Mouse (Mus musculus): ENCODE measurements around the gene Tnik. TPM values are rescaled to one million over a fixed set of nuclear protein-coding genes. Genes with fewer than 3 reads are reported as not detected.
A peak's percentile ranks its signal among the peaks of the same experiment; 100 is the strongest.

Tnik gene
- total RNA-seq, 2 experiments from 2014 or later: 166 to 227 TPM

DNA sequence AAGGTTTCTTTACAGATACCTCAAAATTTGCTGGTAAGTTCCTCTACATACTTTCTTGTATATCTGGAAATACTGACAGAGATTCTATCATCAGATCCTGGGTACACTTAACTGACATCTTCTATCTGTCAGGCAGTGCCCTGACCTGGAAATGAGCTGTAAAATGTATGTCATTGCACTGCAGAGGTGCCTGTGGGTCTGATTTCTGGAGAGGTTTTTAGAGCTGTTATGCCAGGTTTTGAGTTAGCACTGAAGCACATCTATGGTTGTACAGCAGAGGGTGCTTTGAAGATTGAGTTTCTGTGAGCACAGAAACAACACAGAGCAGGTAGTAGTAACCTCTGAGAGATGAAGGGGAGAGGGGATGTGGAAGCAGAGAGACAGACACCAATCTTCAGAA is 129.5 kb downstream of the Tnik start:
- no peak for DNase-seq (ENCODE audit: extremely low spot score in 1 of 2, low spot score in 1 of 2)

DNA sequence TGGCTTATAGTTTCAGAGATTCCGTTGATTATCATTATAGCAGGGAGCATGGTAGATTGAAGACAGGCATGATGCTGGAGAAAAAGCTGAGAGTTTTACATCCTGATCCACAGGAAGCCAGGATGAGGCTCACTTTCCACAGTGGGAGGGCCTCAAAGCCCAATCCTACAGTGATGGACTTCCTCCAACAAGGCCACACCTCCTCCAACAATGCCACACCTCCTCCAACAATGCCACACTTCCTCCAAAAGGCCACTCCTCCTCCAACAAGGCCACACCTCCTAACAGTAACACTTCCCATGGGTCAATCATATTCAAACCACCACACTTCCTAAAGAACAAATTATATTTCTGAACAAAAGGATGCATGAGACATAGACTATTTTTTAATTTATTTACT is 135.8 kb downstream of the Tnik start:
- no peak for DNase-seq (ENCODE audit: extremely low spot score in 1 of 2, low spot score in 1 of 2)

DNA sequence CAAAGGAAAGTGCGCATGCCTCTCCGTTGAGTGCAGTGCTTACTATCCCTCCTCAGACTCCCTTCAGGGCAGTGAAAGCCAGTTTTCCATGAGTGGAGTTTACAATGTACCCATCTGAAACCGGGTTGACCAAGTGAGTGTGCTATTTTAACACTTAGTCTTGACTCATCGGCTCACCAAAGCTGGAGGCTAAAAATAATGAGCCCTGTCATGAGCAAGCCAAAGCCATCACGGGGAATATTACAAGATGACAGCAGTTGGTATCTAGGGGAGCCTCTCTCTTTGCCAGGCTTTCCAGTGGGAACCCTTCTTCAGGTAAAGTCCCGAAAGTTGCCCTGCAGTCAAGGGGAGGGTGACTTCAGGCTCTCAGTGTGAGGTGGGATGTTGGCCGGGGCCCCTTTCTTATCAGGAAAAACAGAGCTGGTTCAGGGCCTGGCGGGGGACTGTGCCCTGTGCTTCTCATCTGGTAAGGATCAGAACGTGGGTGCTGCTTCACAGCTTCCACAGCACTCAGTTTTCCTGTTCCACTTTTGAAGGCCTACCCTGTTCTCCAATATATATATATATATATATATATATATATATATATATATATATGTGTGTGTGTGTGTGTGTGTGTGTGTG is 136.7 kb downstream of the Tnik start:
- no peak for DNase-seq (ENCODE audit: extremely low spot score in 1 of 2, low spot score in 1 of 2)

GRCm38 (mm10) chr3:28401335-28401734 is 138.3 kb downstream of the Tnik start:
- no peak for DNase-seq (ENCODE audit: extremely low spot score in 1 of 2, low spot score in 1 of 2)

DNA sequence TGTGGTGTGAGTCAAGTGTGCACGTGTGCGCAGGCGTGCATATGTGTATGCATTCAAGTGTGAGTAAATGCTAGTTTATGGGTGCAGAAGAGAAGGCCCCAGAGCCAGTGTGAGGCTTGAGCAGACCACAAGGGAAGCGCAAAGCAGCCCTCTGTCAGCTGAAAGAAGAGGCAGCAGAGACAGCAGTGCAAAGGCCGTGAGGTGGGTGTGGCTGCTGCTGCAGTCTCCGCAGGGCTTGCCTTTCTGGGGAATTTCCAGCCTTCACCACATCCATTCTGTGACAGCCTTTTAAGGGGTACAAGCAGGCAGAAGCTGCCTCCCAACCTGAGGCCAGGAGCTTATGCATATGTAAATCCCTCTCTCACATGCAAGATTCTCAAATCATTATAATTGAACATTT is 139.2 kb downstream of the Tnik start:
- DNase-seq (ENCODE audit: extremely low spot score in 1 of 2, low spot score in 1 of 2): no peak

DNA sequence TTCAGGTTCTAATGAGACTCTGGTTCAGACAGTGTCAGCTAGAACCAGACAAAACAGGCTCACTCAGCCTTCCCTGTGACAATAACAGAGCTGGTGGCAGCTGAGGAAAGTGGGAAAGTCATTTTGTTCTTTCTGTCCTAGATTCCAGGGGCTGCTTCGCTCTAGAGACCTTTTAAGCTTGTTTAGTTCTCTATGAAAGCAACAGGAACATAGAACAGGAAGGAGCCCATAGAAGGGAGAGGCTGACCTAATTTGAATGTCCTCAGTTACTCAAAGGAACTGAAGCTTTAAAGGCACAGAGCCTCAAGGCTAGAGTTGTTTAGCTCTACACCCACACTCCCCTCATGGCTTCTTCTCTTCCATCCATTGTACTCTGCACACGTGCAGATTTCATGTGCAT is 142.4 kb downstream of the Tnik start:
- no peak for DNase-seq (ENCODE audit: extremely low spot score in 1 of 2, low spot score in 1 of 2)

GRCm38 (mm10) chr3:28408859-28409459 is 145.9 kb downstream of the Tnik start:
- DNase-seq (ENCODE audit: extremely low spot score in 1 of 2, low spot score in 1 of 2): peak; percentile 29 to 43

DNA sequence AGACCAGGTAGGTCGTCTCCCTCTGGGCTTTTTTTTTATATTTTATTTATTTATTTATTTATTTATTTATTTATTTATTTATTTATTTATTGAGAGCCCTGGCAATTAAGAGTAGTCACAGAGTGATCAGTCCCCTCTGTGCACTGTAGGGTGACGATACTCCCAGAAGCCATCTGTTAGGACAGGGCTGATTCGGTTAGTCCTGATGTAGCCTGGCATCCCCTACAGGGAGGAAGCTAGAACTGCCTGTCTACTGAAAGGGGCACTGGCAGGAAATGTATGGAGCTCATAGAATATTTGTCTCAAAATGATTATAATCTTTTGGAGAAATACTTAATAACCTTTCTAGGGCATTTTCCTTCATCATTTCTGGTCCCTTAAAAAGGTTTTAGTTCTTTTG is 147.3 kb downstream of the Tnik start:
- DNase-seq (ENCODE audit: extremely low spot score in 1 of 2, low spot score in 1 of 2): no peak

DNA sequence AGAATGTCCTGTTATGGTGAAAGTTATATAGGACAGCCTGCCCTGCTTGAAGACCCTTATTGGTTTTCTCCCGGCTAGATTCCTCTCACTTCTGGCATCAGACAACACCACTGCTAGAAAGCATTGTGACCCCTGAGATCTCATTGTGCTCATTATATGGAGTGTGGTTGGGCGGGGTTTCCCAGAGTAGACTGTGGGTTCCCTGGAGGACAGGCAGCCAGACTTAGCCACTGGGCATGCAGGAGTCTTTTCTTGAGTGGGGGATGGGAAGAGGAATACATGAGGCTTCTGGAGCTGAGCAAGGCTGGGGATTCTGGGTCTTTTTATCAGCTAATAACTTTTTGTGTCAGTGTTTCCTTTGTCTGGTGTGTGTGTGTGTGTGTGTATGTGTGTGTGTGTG is 153.0 kb downstream of the Tnik start:
- no peak for DNase-seq (ENCODE audit: extremely low spot score in 1 of 2, low spot score in 1 of 2)

DNA sequence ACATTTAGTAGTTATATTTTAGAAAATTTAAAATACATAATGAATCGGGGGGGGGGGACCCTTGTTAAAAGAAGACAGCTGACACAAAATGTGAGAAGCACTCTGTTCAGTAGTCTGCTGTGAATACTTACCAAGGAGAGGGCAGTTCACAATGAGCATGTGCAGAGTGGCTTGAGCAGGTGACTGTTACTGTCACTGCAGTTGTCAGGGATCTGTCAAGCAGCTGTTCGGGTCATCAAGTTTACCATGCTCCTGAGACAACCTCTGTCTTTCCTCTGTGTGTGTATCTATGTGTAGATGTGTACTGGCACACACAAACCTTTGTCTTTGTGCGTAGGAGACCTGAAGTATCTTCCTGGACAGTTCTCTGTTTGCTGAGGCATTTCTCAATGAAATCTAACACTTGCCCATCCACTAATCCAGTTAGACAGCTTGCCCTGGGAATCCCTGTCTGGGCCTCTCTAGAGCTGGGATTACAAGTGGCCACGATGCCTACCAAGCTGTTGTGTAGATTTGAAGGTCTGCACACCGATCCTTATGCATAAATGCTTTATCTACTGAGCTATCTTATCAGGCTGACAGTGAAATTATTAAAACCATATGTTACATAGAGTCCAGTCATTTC is 154.2 kb downstream of the Tnik start:
- DNase-seq (ENCODE audit: extremely low spot score in 1 of 2, low spot score in 1 of 2): no peak

GRCm38 (mm10) chr3:28420194-28420593 is 157.2 kb downstream of the Tnik start:
- DNase-seq (ENCODE audit: extremely low spot score in 1 of 2, low spot score in 1 of 2): no peak

DNA sequence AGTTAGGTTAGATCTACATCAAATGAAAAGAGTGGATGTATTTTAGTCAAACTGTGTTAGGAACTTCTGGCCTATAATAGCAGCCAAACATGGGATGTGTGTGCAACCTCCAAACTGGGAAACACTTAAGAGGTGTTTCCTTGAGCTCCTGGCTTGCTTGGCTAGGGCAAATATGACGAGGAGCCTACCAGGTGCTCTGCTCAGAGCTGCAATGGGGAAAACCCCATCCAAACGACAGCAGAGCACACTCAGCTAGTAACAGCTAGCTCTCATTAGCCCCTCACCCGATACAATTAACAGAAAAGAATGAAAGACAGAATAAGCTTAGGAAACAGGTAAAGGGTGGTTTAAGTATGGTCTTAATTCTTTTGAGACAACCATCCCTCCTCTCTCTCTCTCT is 157.7 kb downstream of the Tnik start:
- DNase-seq (ENCODE audit: extremely low spot score in 1 of 2, low spot score in 1 of 2): no peak

- DNase-seq (ENCODE audit: extremely low spot score in 1 of 2, low spot score in 1 of 2): no peak
Observed at GRCm38 (mm10) chr3:28421798-28422197, 158.8 kb downstream of the Tnik start.

DNA sequence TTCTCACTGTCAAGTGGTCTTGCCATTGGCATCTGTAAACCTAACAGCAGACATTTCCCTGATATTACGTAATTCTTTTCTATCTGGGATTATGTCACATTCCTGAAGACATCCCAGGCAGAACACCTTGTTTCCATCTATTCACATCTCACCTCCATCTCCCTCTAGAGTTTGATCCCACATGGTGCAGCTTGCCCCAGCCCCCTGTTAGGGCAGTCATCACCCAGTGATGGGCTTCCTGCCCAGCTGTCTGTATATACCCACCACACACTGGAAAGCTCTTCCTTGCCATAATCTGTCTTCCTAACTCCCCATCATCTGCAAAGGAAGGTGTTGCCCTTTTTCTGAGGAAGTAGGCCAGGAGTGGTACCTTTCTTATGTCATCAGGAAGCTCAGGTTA is 159.2 kb downstream of the Tnik start:
- DNase-seq (ENCODE audit: extremely low spot score in 1 of 2, low spot score in 1 of 2): no peak

DNA sequence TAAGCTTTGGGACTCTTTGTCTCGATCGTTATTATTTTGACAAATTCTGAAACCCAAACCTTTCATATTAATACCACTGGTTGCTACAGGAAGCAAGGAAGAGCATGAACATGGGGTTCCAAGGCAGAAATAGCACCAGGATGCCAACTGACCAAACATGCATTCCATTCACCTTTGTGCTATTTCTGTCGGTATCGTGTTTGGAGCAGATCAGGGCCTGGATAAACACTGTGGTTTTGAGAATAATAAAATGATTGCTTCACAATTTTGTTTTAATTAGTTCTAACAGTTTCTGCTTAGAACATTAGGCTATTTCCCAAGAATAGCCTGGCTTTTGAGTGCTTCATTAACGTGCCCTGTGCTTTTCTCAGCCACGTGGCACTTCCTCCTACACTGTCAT is 162.9 kb downstream of the Tnik start:
- DNase-seq (ENCODE audit: extremely low spot score in 1 of 2, low spot score in 1 of 2): no peak

GRCm38 (mm10) chr3:28431459-28431858 is 168.4 kb downstream of the Tnik start:
- DNase-seq (ENCODE audit: extremely low spot score in 1 of 2, low spot score in 1 of 2): no peak

- no peak for DNase-seq (ENCODE audit: extremely low spot score in 1 of 2, low spot score in 1 of 2)
Observed at GRCm38 (mm10) chr3:28432321-28432720, 169.3 kb downstream of the Tnik start.

GRCm38 (mm10) chr3:28435478-28435877 is 172.5 kb downstream of the Tnik start:
- DNase-seq (ENCODE audit: extremely low spot score in 1 of 2, low spot score in 1 of 2): no peak

- no peak for DNase-seq (ENCODE audit: extremely low spot score in 1 of 2, low spot score in 1 of 2)
Observed at GRCm38 (mm10) chr3:28437429-28437828, 174.4 kb downstream of the Tnik start.

DNA sequence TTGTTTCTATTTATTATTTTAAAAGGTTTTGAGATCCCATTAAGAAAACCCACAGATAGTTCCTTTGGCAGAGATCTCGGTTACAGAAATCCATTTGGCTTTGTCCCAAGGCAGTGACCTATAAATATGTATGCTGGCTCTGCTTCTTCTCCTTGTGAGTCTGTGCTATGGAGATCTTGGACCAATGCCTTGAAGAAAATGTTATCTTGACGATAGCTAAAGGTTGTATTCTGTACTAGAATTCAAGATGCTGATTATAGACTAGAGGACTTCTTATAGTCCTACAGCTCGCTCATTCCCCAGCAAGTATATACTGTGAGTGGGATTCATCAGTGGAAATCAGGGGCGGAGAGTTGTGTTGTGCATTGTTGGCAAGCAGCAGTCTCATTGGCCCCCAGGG is 178.5 kb downstream of the Tnik start:
- DNase-seq (ENCODE audit: extremely low spot score in 1 of 2, low spot score in 1 of 2): no peak

- DNase-seq (ENCODE audit: extremely low spot score in 1 of 2, low spot score in 1 of 2): no peak
Observed at GRCm38 (mm10) chr3:28442116-28442515, 179.1 kb downstream of the Tnik start.

- no peak for DNase-seq (ENCODE audit: extremely low spot score in 1 of 2, low spot score in 1 of 2)
Observed at GRCm38 (mm10) chr3:28447950-28448349, 184.9 kb downstream of the Tnik start.

Data from layer of hippocampus, postnatal 25 days (tissue).